Mouse (Mus musculus) hindbrain, embryonic 13.5 days (tissue): Measurements from ENCODE around the gene B4galt5. TPM values are rescaled to one million over a fixed set of nuclear protein-coding genes. Genes with fewer than 3 reads are reported as not detected.

Experiments used
- ATAC-seq: fragments of 200-750 bp; cut with Nextera tagmentation; 2 replicates; pipeline ENCODE4 v1.8.0; 2017; ENCODE audit warnings: moderate TSS enrichment; ENCODE audit not compliant: low FRiP score
- H3K27ac ChIP-seq: fragments of 300-500 bp; sonication (generic); 2 replicates; pipeline ENCODE4 v1.5.1; 2015; ENCODE audit warnings: inconsistent platforms, mild to moderate bottlenecking, moderate library complexity
- H3K27me3 ChIP-seq: fragments of 300-500 bp; sonication (generic); 2 replicates; pipeline ENCODE4 v1.6.1; 2015; ENCODE audit warnings: mild to moderate bottlenecking, inconsistent platforms
- H3K36me3 ChIP-seq: fragments of 300-500 bp; sonication (generic); 2 replicates; pipeline ENCODE4 v1.6.1; 2015; ENCODE audit warnings: mild to moderate bottlenecking, inconsistent platforms
- H3K4me1 ChIP-seq: fragments of 300-500 bp; sonication (generic); replicated peaks from 2 replicates; pipeline ENCODE4 v1.6.1; 2015; ENCODE audit warnings: inconsistent platforms
- H3K4me2 ChIP-seq: fragments of 300-500 bp; sonication (generic); 2 replicates; pipeline ENCODE4 v1.6.1; 2015; ENCODE audit warnings: inconsistent platforms, mild to moderate bottlenecking, moderate library complexity
- H3K4me3 ChIP-seq: fragments of 300-500 bp; sonication (generic); 2 replicates; pipeline ENCODE4 v1.5.1; 2015; ENCODE audit warnings: mild to moderate bottlenecking, inconsistent platforms
- H3K9ac ChIP-seq: fragments of 300-500 bp; sonication (generic); 2 replicates; pipeline ENCODE4 v1.6.1; 2015; ENCODE audit warnings: mild to moderate bottlenecking, inconsistent platforms
- H3K9me3 ChIP-seq: fragments of 300-500 bp; sonication (generic); 2 replicates; pipeline ENCODE4 v1.6.1; 2016; ENCODE audit warnings: inconsistent platforms
- WGBS: fragments of 180-500 bp; shearing (Covaris S2); methylation state at CpG from one replicate; pipeline ENCODE4 v1.1.7; 2015; 5-methylcytosine and 5-hydroxymethylcytosine counted together
- polyA plus RNA-seq: library from polyadenylated mRNA; unstranded; fragments of >200 nt; fragmentation: Nextera tagmentation; extraction: Ambion mirVana; gene quantifications from 2 replicates; pipeline ENCODE4 v1.2.1, GENCODE M21; 2015

The B4galt5 gene
- polyA plus RNA-seq, 1 experiment from 2014 or later = 12.5 TPM

DNA sequence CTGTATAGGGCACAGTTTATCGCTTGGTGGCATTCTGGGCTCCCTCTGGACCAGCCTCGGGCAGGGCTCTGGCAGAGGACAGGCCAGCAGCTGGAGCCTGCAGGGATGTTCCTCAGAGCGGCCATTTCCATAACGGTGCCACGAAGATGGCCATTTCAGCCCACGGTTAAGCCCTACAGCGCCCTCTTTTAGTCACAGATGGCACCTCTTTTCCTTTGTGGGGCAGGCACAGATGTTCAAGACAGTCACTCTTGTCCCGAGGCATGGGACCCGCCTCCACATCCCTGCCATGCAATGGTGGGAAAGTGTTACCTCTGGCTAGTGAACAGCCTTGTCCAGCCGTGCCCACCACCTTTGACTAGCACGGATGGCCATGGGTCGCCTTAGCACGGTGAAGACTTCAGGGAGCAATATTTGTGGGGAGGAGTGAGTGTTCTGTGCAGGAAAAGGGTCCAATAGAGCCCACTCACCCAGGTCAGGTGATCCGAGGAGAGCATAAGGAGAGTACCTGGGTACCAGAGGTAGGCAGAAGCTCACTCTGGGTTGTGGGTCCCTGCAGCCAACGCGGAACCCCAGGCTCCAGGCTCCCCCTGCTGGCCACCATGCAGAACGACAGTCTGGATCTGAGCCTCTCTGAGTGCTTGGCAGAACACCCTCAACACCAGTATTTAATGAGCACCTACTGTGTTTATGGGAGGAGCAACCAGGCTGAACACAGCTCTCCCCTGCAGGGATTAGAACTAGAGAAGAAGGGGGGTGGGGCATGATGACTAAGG lies 70.0 kb downstream of the B4galt5 start:
- no peak overlapping the region for H3K27ac ChIP-seq
- H3K4me1 ChIP-seq = no peaks in the 10 kb centered on the region
- no peak overlapping the region for H3K4me3 ChIP-seq
- no peaks in the 10 kb centered on the region for H3K36me3 ChIP-seq
- H3K9me3 ChIP-seq = no peaks in the 10 kb centered on the region
- no peaks in the 10 kb centered on the region for H3K27me3 ChIP-seq
- WGBS = 59% methylated on average over 17 of the region's 17 CpGs
- no peak overlapping the region for H3K4me2 ChIP-seq
- H3K9ac ChIP-seq = no peak overlapping the region
- ATAC-seq = no peak

DNA sequence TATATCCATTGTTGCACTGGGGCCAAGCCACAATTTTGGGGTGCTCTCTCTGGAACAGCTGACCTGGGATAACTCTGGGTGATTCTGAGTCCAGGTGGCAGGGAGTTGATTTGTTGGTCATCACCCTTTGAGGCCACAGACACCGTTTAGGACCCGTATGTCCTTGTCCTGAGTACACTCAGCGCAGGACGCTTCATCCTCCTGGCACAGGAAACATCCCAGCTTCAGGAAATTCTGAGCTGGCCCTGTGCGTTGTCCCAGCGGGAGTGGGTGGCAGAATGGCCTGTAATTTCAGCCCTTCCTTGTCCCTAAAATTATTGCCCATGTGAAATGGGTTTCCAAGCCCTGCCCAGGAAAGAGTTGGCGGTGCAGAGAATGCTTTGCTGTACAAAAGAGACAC lies 71.0 kb downstream of the B4galt5 start:
- no peak for ATAC-seq
- WGBS = 92% methylated on average over 7 of the region's 7 CpGs
- H3K9me3 ChIP-seq = no peaks in the 10 kb centered on the region
- H3K9ac ChIP-seq = no peak overlapping the region
- H3K36me3 ChIP-seq = no peaks in the 10 kb centered on the region
- no peak overlapping the region for H3K4me3 ChIP-seq
- no peaks in the 10 kb centered on the region for H3K4me1 ChIP-seq
- H3K27ac ChIP-seq = no peak overlapping the region
- H3K27me3 ChIP-seq = no peaks in the 10 kb centered on the region
- H3K4me2 ChIP-seq = no peak overlapping the region

DNA sequence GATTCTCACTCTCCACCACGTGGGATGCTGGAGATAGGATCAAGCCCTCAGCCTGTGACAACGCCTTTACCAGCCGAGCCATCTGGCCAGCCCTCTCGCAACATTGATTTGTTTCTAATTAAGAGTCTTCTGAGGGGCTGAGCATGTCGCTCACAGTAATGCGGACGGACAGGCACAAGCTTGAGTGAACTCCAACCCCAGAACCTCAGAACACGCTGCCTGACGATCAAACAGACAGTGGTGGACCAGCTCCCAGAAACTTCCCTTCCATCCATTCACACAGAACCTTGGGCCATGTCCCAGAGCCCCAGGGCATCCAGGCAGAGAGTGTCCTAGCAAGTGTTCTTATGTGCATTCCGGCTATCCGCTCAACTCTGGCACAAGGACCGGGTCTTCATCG lies 72.0 kb downstream of the B4galt5 start:
- no peak overlapping the region for H3K9ac ChIP-seq
- no peak overlapping the region for H3K4me2 ChIP-seq
- no peaks in the 10 kb centered on the region for H3K27me3 ChIP-seq
- ATAC-seq = no peak
- H3K4me1 ChIP-seq = no peaks in the 10 kb centered on the region
- no peak overlapping the region for H3K27ac ChIP-seq
- H3K36me3 ChIP-seq = no peaks in the 10 kb centered on the region
- no peak overlapping the region for H3K4me3 ChIP-seq
- no peaks in the 10 kb centered on the region for H3K9me3 ChIP-seq
- 72% methylated on average over 13 of the region's 13 CpGs for WGBS

DNA sequence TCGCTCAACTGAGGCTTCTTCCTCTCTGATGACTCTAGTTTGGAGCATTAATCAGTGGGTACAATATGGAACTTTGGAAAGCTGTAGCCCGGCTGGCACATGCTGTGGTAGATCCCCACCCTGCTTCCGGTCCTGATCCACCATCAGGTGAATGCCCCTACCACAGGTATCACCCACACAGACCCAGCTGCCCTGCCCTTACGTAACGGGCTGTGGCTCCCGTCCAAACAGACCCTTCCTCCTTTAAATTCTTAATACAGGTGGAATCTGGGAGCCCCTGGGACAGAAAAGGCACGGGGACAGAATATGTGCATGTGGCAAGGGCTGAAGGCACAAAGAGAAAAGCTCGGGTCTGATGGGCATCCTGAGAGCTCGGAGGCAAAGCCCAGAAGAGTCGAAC lies 73.1 kb downstream of the B4galt5 start:
- Histone ChIP-seq H3K36me3 (no peaks in the 10 kb centered on the region), H3K4me2 (no peak overlapping the region), H3K27me3 (no peaks in the 10 kb centered on the region), H3K4me1 (no peaks in the 10 kb centered on the region), H3K9ac (no peak overlapping the region), H3K9me3 (no peaks in the 10 kb centered on the region), H3K27ac (no peak overlapping the region), H3K4me3 (no peak overlapping the region)
- WGBS = 93% methylated on average over 10 of the region's 10 CpGs
- ATAC-seq = no peak

DNA sequence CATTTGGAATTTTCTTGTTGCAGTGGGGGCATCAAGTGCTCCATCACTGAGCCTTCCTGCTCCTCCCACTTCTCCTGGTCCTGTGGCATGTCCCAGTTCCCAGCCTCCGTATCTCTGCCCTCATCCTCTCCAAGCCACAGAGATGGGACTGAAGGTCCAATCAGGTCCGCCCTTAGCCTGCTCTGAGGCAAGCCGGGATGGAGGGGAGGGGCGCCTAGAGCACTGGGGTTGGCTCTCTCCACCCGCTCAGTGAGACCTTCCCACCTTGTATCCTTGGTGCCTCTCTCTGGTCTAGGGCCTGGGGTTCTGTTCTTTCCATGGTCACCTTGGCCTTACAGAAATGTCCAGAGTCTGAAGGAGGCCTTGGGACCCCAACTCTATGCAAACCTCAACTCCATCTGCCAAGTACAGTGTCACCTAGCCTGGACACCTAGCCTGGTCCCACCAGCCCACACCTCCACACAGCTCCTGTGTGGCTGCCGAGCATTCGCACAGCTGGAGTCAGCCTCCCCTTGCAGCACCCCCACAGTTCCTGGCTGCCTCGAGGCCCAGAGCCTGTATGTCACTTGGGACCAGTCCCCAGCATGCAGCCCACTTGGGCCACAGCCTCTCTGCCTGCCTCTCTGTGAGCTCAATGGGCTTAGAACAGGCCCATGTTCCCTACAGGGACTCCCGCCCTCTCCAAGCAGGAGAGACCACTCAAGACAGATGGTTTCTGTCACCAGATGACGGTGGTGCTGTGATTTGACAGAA lies 74.1 kb downstream of the B4galt5 start:
- H3K4me2 ChIP-seq = no peak overlapping the region
- 63% methylated on average over 10 of the region's 10 CpGs for WGBS
- H3K36me3 ChIP-seq = no peaks in the 10 kb centered on the region
- H3K4me1 ChIP-seq = no peaks in the 10 kb centered on the region
- no peak for ATAC-seq
- no peak overlapping the region for H3K9ac ChIP-seq
- no peak overlapping the region for H3K4me3 ChIP-seq
- H3K27ac ChIP-seq = no peak overlapping the region
- H3K27me3 ChIP-seq = no peaks in the 10 kb centered on the region
- no peaks in the 10 kb centered on the region for H3K9me3 ChIP-seq

DNA sequence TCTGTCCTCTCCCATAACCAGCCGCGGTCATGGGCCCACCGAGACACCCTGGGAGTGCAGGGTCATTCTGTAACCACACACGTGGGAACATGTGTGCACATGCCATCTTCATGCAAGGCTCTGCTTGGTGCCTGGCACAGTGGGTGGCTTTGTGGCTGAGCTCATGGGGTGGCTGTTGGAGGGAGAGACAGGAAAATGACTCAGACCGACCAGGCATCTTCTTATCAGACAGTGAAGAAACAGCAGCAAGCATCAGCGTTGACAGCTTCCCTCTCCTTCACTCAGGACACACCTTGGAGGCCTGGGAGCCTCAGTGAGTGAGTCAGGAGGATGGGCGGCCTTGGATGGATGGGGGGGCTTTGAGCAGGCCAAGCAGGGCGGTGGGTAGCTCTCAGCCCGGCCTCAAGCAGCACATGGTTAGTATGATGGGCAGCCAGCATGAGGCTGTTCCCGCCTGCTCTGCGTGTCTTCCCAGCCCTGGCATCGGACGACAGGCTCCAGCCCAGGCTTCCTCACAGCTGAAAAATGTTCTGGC lies 75.7 kb downstream of the B4galt5 start:
- Histone ChIP-seq H3K27ac (no peak overlapping the region), H3K9ac (no peak overlapping the region), H3K9me3 (no peaks in the 10 kb centered on the region), H3K4me3 (no peak overlapping the region), H3K36me3 (no peaks in the 10 kb centered on the region), H3K4me2 (no peak overlapping the region), H3K27me3 (no peaks in the 10 kb centered on the region), H3K4me1 (no peaks in the 10 kb centered on the region)
- 84% methylated on average over 13 of the region's 13 CpGs for WGBS
- ATAC-seq = no peak

DNA sequence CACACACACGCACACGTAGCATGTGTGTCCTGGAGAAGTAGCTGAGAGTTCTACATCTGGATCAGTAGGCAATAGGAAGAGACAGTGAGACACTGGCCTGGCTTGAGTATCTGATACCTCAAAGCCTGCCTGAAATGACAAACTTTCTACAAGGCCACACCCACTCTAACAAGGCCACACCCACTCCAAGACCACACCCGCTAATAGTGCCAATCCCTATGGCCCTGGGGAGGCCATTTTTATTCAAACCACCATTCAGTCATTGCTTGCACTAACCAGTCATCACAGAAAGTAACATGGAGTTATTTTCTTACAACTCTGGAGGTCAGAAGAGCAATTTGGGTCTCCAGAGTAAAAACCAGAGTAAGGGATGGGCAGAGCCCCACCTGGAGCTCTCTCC lies 76.3 kb downstream of the B4galt5 start:
- no peak for ATAC-seq

DNA sequence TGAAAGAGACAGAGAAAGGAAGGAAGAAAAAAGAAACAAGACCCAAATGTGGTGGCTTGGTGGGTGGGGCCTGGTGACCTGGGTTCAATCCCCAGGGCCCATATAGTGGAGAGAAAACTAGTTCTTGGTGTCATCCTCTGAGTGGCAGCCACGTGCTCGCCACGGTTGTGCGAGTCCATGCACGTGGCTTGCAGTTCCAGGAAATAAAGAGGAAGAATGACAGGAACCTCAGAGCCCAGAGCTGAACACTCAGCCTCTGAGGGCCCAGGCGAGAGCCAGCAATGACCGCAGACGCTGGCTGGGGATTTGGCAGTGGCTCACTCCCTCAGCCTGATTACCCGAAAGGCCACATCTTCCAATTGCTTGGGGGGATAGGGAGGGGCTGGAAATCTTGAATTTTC lies 77.9 kb downstream of the B4galt5 start:
- H3K4me1 ChIP-seq = no peaks in the 10 kb centered on the region
- WGBS = 84% methylated on average over 9 of the region's 9 CpGs
- H3K27ac ChIP-seq = no peak overlapping the region
- H3K4me3 ChIP-seq = no peak overlapping the region
- no peak overlapping the region for H3K9ac ChIP-seq
- no peaks in the 10 kb centered on the region for H3K9me3 ChIP-seq
- no peak for ATAC-seq
- H3K36me3 ChIP-seq = no peaks in the 10 kb centered on the region
- no peaks in the 10 kb centered on the region for H3K27me3 ChIP-seq
- no peak overlapping the region for H3K4me2 ChIP-seq

More for the DNA sequence above, 76.3 kb downstream of the B4galt5 start:
- WGBS = 92% methylated on average over 3 of the region's 3 CpGs
- Histone ChIP-seq H3K36me3 (no peaks in the 10 kb centered on the region), H3K4me2 (no peak overlapping the region), H3K27ac (no peak overlapping the region), H3K4me3 (no peak overlapping the region), H3K27me3 (no peaks in the 10 kb centered on the region), H3K9me3 (no peaks in the 10 kb centered on the region), H3K4me1 (no peaks in the 10 kb centered on the region), H3K9ac (no peak overlapping the region)

DNA sequence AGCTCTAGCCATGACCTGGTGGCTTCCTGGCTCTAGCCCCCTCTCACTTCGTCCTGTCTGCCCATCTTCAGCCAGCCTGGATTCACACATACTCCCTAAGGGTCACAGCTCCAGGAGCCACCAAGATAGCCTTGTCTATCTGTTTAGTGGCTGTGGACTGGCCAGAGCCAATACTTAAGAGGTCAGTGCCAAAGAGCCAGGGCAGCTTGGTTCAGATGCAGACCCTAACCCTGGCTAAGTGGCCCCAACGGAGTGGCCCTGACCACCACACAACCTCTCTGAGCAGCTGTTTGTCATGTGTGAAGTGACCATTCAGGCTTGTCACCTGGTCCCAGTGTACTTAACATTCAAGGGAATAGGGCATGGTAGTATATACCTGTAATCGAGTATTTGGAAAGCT lies 78.5 kb downstream of the B4galt5 start:
- 91% methylated on average over 3 of the region's 3 CpGs for WGBS
- no peak overlapping the region for H3K27ac ChIP-seq
- H3K4me1 ChIP-seq = no peaks in the 10 kb centered on the region

DNA sequence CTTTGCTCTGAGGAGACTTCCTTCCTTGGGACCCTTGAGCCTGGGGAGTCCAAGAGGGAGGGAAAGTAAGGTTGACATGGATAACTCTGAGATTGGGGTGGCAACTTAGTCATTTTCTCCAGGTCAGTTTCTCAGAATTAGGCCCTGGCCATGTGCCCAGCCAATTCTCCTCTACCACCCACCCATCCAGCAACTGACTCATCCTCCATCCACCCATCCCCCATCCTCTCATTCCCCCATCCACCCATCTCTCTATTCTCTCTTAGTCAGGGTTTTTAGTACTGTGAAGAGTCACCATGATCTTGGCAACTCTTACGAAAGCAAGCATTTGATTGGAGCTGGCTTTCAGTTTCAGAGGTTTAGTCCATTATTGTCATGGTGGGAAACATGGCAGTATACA lies 80.3 kb downstream of the B4galt5 start:
- ATAC-seq = no peak
- WGBS = 94% methylated on average over 1 of the region's 1 CpGs
- H3K4me3 ChIP-seq = no peak overlapping the region

More for the DNA sequence above, 78.5 kb downstream of the B4galt5 start:
- no peaks in the 10 kb centered on the region for H3K9me3 ChIP-seq
- no peak overlapping the region for H3K4me2 ChIP-seq
- no peak for ATAC-seq
- H3K36me3 ChIP-seq = no peaks in the 10 kb centered on the region
- no peak overlapping the region for H3K4me3 ChIP-seq
- no peaks in the 10 kb centered on the region for H3K27me3 ChIP-seq
- H3K9ac ChIP-seq = no peak overlapping the region

DNA sequence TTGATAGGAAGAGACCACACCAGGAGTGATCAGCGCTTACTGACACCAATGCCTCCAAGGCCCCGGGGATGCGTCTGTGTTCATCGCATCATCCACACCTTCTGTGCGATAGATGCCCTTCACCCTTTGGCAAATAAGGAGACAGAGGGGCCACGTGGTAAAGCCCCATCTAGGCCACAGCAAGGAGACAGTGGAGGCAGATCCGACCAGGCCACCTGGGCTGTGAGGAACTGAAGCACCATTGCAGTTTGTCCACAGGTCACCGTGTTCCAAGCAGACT lies 80.6 kb downstream of the B4galt5 start:
- no peaks in the 10 kb centered on the region for H3K36me3 ChIP-seq
- no peak overlapping the region for H3K9ac ChIP-seq
- H3K4me1 ChIP-seq = no peaks in the 10 kb centered on the region
- H3K27ac ChIP-seq = no peak overlapping the region
- H3K4me3 ChIP-seq = no peak overlapping the region
- H3K27me3 ChIP-seq = no peaks in the 10 kb centered on the region
- H3K9me3 ChIP-seq = no peaks in the 10 kb centered on the region
- WGBS = 91% methylated on average over 8 of the region's 8 CpGs
- ATAC-seq = no peak
- H3K4me2 ChIP-seq = no peak overlapping the region

More for the DNA sequence above, 80.3 kb downstream of the B4galt5 start:
- Histone ChIP-seq H3K36me3 (no peaks in the 10 kb centered on the region), H3K9ac (no peak overlapping the region), H3K4me1 (no peaks in the 10 kb centered on the region), H3K27ac (no peak overlapping the region), H3K9me3 (no peaks in the 10 kb centered on the region), H3K4me2 (no peak overlapping the region), H3K27me3 (no peaks in the 10 kb centered on the region)

DNA sequence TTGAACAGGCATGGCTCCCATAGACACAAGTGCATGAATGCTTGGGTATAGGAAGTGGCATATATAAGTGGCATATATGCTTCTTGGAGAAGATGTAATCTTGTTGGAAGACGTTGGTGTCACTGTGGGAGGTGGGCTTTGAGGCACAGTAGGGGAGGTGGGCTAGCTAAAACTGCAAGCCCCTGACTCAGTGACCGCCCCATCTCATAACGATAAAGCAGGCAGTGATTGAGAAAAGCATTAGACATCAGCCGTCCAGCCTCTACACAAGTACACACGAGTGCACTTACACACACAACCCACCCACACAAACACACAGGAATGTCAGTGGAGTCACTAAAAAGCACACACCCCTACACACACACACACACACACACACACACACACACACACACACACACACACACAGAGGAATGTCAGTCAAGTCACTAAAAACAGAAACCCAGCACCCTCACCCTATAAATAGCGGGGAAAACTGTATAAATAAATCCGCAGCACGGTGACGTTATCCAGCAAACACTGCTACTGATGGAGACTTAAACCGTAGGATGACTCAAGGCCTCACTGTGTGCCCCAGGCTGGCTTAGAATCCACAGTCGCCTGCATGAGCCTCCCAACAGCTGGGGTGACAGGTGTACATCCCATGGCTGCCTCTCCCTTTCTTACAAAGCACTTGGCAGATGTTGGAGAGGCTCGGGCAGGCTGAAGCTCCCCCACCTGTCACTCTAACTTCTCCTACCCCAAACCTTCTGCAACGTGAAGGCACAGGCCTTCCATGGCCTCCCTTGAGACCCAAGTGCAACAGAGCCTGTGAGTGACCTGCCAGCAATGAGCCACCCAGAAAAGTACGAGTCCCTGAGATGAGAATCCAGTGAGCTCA lies 81.2 kb downstream of the B4galt5 start:
- no peak for ATAC-seq
- Histone ChIP-seq H3K9me3 (no peaks in the 10 kb centered on the region), H3K27ac (no peak overlapping the region), H3K9ac (no peak overlapping the region), H3K27me3 (no peaks in the 10 kb centered on the region), H3K4me1 (no peaks in the 10 kb centered on the region), H3K4me3 (no peak overlapping the region), H3K36me3 (no peaks in the 10 kb centered on the region), H3K4me2 (no peak overlapping the region)
- WGBS = 85% methylated on average over 14 of the region's 14 CpGs
